Mouse (Mus musculus): ENCODE results near the gene Ankrd16.

Ankrd16 gene

DNA sequence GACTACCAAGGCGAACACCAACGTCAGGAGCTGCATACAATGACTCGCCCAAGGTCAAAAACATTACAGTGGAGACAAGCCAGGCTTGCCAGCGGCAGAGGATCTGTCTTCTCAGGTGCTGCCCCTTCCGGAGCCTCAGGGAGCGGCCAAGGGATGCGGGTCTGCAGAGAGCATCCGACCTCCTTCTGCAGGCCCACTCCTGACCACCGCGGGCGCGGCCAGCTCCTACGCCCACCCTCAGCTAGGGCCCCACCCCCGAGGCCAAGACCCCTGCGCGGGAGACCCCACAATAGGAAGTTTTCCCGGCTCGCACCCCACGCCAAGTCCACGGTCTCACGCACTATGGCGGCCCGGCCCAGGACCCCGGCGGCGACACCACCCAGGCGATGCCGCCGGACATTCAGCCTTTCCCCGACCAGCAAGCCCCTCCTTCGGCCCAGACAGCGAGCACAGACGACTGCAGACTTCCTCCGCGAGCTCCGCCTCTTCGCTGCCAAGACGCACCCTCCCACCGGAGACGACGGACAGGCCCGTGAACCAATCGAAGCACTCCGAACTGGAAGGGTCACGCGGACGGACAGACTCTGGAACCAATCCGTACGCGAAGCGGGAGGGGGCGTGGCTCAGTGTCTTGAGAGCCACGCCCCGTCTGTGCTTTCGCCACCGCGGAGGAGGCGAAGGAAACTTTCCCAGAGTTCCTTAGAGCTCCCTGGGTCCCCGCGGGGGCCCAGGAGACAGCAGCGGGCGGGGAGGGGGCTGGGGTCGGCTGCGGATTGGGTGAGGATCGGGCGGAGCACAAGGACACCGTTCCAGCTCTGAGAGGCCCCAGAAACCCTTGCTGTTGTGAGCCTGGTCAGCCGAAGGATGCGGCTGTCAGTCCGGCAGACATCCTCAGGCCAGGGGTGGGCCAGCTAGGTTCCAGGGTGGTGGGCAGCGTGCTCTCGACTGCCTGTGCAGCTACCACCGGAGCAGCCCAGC lies at the start of gene Ankrd16, which contains the start of gene Fbh1:
Gene Ankrd16 (plus strand): TSS at position 786 of the 978 bp plus-strand sequence.
Gene Fbh1 (minus strand): TSS at position 492 of the 978 bp plus-strand sequence.
- DNase-seq (ENCODE audit: low read depth, low spot score) = peak; percentile 100

DNA sequence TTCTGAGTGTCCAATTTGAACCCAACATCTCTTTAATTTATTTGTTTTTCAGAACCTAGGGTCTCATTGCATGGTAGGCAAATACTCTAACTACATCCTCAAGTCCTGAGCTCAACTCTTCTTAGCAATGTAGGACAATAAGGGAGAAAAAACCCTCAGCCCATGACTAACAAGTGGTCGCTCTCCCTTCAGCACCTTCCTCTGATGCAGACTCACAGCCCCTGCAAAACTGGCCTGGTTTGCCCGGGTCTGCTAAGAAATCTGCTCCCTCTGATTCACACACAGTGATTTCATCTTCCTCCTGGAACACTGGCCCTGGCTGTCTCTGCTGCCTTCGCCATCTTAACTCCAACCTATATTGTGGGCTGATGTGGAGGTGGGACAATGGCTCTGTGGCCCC lies 48.6 kb upstream of the Ankrd16 start:
- peak; percentile 26 for DNase-seq (ENCODE audit: low read depth, low spot score)

DNA sequence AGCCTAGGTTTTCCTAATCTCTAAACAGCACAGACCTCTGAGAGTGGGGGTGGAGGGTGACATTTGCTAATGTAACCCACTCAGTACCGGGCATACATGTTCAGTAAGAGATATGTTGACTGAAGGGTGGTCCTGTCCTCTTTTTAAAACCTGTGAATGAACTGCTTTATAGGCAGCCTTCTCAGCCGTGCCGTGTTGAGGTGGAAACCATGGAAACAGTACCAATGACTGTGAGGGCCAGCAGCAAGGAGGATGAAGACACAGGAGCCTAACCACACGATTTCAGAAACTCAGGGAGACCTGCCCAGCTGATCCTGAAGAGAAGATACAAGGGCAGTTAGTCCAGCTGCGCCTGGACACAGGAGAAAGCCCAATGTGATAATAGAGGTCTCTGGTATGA lies 44.7 kb upstream of the Ankrd16 start:
- DNase-seq (ENCODE audit: low read depth, low spot score) = no peak

DNA sequence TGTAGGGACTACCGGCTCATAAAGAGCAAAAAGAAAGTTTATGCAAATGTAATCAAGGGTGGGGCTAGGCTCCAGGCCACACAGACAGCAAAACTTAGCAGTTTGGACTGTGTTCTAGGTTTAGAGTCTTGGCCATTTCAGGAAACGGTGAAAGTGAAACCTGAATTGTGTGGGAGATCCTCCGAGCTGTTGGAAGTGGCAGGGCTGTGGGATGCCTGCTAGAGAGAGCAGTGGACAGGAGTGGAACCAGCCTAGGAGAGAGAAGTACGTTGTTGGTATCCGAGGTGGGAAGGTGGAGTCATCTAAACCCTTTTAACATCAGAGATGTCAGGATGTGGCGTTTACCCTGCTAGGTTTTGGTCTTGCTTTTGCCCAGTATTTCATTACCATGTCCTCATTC lies 41.8 kb upstream of the Ankrd16 start:
- DNase-seq (ENCODE audit: low read depth, low spot score) = no peak

DNA sequence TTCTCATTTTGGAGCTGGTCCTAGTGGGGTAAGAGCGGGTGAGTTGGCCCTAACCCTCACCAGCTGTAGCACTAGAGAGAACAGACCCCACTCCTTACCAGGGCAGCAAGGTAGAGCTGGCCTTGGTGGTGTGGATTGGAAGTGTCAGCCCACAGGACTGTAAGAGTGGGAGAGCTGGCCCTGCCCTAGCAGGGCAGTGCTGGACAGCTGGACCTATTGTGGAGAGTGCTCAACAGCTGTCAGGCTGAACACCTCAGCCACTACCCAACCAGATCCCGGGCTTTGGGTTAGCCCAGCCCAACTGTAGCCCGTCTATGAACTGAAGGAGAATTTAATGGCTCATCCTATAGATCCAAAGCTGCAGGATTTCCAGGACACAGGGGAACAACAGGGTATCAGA lies 38.9 kb upstream of the Ankrd16 start:
- DNase-seq (ENCODE audit: low read depth, low spot score) = no peak

DNA sequence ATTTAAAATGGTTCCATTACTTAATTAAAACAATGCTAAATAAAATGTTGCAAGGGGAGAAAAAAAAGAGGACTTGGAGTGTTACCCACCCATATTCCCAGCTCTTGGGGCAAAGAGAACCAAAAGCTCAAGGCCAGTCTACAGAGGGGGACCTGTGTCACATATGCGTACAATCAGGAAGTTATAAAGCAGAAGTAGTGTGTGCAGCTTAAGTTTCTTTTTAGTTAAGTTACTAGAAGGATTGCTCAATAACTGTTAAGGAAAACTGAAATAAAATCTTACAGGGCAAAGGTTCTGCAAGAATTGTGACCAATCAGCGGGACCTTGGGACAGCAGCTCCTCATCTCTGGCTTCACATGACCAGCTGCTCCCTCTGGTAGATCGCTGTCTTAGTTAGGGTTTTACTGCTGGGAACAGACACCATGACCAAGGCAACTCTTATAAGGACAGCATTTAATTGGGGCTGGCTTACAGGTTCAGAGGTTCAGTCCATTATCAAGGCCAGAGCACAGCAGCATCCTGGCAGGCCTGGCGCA lies 38.1 kb upstream of the Ankrd16 start:
- DNase-seq (ENCODE audit: low read depth, low spot score) = no peak

DNA sequence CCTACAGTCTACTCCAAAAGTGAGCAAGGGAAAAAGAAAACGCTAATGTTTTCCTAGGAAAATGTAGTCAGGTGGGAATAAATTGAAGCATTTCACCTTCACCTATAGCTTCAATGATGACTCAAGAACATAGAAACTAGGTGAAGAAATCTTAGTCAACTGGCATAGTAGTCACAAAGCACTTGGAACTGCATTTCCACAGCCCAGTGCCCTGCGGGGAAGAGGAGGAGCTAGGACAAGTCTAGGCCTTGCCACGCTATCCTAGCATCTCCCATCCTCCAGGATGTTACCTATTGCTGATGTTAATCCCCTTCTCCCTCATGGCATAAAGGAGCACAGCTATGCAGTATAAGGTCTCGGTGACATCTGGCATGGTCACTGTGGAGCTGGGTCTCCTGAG lies 15.1 kb upstream of the Ankrd16 start:
- DNase-seq (ENCODE audit: low read depth, low spot score) = no peak

DNA sequence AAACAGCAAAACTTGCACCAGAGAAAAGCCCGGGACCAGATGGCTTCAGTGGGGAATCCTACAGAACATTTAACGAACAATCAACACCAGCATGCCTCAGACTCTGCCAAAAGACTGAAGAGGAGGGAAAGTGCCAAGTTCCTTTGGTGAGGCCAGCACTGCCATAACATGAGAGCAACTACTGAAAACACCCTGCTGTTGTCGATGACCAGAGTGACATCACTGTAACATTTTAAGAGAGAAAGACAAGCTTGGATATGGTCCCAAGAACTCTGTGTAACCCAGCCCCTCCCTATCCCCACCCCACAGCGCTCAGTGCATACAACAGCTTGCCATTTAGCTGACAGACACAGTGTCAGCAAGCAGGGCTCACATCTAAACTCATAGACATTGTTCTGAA lies 12.0 kb upstream of the Ankrd16 start:
- DNase-seq (ENCODE audit: low read depth, low spot score) = no peak

DNA sequence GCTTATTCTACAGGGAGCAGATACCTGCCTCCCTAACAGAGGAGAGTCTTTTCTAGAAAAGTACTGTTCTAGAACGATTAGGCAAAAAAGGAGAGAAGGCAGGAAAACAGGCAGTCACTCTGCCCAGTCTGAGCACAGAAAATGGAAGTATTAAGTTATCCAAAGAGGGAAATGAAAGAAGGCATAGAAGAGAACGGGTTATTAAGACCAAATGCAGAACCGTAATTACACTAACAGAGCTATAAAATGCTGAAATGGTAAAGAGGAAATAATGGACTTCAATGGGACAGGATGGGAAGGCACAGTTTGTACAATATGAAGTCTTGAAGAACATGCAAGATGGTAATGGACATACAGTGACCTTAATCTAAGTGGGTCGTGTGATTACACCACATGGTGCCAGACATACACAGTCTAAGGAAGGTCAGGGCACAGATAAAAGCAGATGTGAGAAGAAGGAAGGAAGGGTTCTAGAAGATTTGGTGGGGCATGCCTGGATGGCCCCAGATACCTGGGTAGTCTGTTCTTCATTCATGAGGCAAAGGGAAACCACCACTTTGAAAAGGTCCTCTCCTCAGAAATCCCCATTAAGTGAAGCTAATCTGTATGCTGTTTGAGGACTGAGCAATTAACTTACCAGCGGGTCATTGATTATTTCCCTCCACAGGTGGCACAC lies 11.1 kb upstream of the Ankrd16 start:
- DNase-seq (ENCODE audit: low read depth, low spot score) = peak; percentile 40

DNA sequence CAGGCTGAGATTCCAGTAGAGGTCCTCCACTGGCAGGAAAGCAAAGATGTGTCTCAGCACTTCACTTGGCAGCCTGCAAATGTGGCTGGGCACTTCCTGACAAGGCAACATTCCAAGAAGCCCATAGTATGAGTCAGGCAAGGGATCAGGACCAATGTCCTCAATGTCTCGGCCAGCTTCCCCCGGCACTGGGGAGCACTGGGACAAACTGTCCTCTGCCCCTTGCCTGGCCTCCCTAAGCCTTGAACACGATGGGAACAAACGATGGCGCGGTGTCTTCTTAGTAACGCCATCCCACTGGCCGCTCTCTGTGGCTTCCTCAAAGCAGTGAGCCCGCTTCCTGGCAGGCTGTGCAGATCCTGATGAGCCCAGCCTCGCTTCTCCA lies 10.5 kb upstream of the Ankrd16 start:
- DNase-seq (ENCODE audit: low read depth, low spot score) = no peak

DNA sequence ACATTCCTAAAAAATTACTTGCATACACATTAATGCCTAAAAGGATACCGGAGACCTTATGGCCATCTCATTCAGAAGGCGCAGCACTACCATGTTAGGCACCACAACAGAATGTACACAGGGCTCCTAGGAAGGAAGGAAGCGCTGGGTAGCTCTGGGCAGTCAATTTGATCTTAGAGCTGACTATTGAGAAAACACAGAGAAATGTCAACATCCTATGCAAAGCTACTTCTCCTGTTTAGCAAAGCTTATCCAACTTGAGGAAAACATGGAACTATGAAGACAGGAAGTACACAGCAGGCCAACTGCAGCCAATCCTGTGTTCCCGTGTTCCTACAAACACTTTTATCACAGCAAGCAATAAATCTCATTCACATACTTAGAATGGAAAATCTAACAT lies 6.0 kb upstream of the Ankrd16 start:
- no peak for DNase-seq (ENCODE audit: low read depth, low spot score)

DNA sequence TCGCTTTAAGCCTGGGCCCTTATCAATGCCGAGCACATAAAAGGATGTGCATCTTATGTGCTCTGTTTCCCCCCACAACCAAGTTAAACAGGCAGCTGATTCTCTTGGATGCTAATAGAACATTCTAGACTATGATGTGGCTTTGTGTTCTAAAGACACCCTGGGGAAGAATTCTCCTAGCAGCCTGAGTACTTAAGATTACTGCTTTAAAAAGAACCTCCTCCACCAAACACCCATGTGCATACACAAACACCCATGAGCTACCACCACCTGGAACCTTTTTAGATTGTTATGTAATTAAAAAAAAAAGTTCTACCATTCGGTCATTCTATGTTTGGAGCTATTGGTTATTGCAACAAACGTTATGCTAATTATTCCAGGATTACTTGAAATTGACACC lies 5.3 kb upstream of the Ankrd16 start:
- DNase-seq (ENCODE audit: low read depth, low spot score) = no peak

DNA sequence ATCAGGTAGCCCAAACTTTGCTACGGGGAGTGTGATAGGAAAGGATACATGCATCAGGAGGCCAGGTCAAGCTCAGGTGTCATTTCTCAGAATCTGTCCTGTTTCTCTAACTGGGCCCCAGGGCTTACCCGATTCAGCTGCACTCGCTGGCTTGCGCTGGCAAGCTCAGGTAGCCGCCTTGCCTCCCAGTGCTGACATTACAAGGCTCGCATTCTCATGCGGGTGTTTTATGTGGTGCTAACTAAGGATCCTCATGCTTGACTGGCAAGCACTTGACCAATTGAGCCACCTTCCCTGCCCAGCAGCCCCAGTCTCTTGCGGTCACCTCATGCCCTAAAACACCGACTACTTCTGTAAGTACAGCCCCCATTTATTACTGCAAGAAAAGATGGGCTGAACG lies 3.2 kb upstream of the Ankrd16 start:
- DNase-seq (ENCODE audit: low read depth, low spot score) = no peak

DNA sequence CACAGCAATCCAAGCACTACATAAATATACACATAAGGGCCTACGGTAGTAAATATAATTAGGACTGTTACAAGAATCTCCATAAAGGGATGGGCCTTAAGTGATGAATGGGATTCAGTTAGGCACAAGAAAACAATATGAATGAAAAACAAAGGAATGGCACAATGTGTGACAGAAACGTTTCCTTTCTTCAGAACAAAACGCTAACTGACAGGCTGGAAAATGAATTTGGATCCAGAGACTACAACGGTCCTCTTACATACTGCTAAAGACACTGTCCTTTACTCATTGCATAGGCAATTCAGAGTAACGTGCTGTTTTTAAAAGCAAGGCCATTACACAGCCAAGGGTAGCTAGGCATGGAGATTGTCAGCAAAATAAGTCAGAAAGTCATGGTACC lies 2.6 kb upstream of the Ankrd16 start:
- no peak for DNase-seq (ENCODE audit: low read depth, low spot score)

DNA sequence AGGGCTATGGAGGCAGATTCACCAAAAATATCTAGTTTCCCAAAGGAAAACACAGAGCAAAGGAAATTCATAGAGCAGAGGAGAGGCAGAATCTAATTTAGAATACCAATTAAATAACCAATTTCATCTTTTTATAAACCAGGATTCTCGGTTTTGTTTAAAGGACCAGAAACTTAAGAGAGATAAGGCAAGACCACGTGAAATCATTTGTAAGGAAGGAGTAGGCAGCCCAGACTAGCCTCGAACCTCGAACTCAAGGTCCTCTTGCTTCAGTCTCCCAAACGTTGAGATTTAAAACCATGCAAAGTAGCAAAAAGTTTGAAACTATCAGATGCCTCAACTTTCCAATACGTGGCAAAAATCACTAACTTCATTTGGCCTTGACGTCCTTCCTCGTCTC lies 1.3 kb upstream of the Ankrd16 start:
- DNase-seq (ENCODE audit: low read depth, low spot score) = no peak

DNA sequence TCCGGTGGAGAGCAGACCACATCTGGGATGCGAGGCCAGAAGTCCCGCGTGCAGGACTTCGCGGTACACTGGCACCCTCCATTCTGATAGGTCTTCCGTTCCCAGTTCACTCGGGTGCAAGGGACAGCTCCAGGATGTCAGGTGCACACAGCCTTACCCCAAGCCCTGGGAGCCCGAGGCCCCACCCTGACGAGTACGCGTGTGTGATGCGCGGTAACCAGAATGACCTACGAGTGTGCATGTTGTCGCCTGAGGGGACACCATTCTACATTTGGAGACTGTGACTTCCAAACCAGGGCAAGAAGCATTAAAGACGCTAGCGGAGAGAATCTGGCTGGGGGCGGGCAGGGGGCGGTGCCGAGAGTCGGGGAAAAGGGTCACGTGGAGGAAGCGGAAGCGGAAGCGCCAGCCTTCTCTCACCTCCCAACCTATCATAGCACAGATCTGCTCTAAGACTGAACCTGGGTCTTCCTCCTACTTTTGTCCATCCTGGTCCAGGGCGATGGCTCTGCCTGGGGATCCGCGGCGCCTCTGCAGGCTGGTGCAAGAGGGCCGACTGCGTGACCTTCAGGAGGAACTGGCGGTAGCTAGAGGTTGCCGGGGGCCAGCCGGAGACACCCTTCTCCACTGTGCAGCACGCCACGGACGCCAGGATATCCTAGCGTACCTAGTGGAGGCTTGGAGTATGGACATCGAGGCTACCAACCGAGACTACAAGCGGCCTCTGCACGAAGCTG lies 579 bp downstream of the Ankrd16 start:
- DNase-seq (ENCODE audit: low read depth, low spot score) = peak; percentile 94

DNA sequence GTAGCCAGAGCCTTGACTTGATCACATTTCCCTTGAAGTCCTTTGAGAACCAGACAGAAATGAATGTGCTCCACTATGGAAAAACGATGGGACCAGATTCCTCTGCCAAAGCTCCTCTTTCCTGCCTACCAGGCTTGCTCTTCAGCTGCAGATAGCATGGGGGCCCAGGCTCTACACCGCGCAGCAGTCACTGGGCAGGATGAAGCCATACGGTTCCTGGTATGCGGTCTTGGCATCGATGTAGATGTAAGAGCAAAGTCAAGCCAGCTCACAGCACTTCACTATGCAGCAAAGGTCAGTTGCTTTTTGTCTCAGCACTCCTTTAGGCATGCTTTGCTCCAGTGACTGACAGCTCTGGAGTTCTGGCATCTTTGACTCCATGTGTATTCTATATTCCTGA lies 6.5 kb downstream of the Ankrd16 start:
- DNase-seq (ENCODE audit: low read depth, low spot score) = no peak

DNA sequence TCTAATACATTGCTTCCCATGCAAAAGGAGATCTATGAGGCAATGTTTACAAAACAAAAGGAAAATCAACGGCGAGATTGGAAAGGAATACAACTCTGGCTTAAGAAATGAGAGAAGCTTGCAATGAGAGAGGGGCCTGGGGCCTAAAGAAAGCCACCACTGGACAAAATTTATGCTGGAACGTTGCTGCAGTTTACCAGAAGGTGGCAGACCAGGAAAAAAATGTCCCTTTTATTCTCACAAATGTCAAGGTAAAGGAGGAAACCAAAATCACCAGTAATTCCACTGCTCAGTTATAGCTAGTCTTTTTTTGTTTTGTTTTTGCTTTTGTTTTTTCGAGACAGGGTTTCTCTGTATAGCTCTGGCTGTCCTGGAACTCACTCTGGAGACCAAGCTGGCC lies 17.0 kb downstream of the Ankrd16 start:
- no peak for DNase-seq (ENCODE audit: low read depth, low spot score)

DNA sequence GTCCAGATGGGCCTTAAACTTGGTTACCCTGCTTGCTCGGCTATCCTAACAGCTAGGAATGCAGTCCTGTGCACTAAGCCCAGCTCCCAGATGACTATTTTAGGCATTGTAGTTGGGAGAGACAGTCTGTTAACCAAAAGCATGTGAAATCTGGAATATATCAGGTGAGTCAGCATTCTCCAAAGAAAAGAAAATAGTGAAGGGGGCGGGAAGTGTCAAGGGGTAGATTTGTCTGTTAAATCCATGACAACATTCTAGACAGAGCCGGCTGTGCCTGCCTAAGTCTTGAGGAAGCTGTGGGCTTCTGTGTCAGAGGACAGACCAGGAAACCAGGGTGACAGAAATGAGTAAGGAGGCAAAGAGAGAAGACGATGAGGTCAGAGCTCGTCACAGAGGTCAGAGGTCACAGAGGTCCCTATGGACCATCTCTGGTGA lies 20.3 kb downstream of the Ankrd16 start:
- no peak for DNase-seq (ENCODE audit: low read depth, low spot score)

DNA sequence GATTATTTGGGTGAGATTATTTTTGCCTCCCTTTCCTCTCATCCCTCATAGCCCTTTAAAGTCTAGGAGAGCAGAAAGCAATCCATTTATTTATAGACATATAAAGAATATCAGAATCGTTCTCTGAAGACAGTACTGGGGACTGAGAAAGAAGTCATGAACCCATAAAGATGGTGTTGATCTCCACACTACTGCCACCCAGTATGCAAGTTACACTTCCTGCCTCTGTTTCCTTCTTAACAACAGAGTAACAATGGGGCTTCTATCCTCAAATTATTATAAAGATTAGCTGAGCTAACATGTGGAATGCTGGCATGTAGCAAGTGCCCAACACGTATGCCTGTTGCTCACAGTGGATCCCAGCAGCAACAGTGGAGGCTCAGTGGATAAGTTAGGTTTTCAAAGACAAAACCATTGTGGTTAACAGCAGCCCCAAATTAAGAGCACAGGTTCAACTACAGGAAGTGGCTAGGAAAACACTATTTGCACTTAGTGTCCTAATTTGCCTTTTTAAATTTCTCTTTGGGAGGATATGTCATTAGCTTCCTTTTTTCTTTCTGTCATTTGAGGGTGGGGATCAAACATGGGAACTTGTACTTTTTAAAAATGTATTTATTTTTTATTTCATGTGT lies 23.7 kb downstream of the Ankrd16 start:
- no peak for DNase-seq (ENCODE audit: low read depth, low spot score)
